Mouse (Mus musculus): ENCODE measurements around the gene Tanc1. TPM values are rescaled to one million over a fixed set of nuclear protein-coding genes. Genes with fewer than 3 reads are reported as not detected.
A peak's percentile ranks its signal among the peaks of the same experiment; 100 is the strongest.

Tanc1 gene
- polyA plus RNA-seq, 1 experiment, result 1.00 TPM

GRCm38 (mm10) chr2:59791596-59791995, 179.8 kb downstream of the Tanc1 start:
- Histone ChIP-seq H3K4me3 (replicated peaks) (no peak overlapping the region), H3K9me3 (no peaks in the 10 kb centered on the region), H3K36me3 (replicated peaks; ENCODE audit: low read length) (peaks cover 47% of the 10 kb centered on the region), H3K27me3 (replicated peaks) (no peaks in the 10 kb centered on the region), H3K4me1 (peaks cover 21% of the 10 kb centered on the region)
- TF ChIP-seq FLI1 (IDR thresholded peaks at IDR 0.05; ENCODE audit: low read length) (no peak), GATA1 (IDR thresholded peaks at IDR 0.05; ENCODE audit: borderline replicate concordance, low read length) (no peak)

GRCm38 (mm10) chr2:59793337-59793736, 181.5 kb downstream of the Tanc1 start:
- peaks cover 21% of the 10 kb centered on the region for H3K4me1 ChIP-seq
- no peak for TF ChIP-seq GATA1 (IDR thresholded peaks at IDR 0.05; ENCODE audit: borderline replicate concordance, low read length)
- TF ChIP-seq FLI1 (IDR thresholded peaks at IDR 0.05; ENCODE audit: low read length), result no peak
- H3K36me3 ChIP-seq (replicated peaks; ENCODE audit: low read length), result peaks cover 47% of the 10 kb centered on the region
- H3K4me3 ChIP-seq (replicated peaks), result peak overlapping the region; percentile 46
- no peaks in the 10 kb centered on the region for H3K9me3 ChIP-seq
- no peaks in the 10 kb centered on the region for H3K27me3 ChIP-seq (replicated peaks)

GRCm38 (mm10) chr2:59794838-59795237, 183.0 kb downstream of the Tanc1 start:
- TF ChIP-seq GATA1 (IDR thresholded peaks at IDR 0.05; ENCODE audit: borderline replicate concordance, low read length) (no peak), FLI1 (IDR thresholded peaks at IDR 0.05; ENCODE audit: low read length) (no peak)
- peaks cover 3% of the 10 kb centered on the region; the same call in 1 of the 2 replicates for H3K9me3 ChIP-seq
- no peaks in the 10 kb centered on the region for H3K27me3 ChIP-seq (replicated peaks)
- H3K4me3 ChIP-seq (replicated peaks), result no peak overlapping the region
- H3K4me1 ChIP-seq, result peaks cover 33% of the 10 kb centered on the region
- peaks cover 61% of the 10 kb centered on the region for H3K36me3 ChIP-seq (replicated peaks; ENCODE audit: low read length)

GRCm38 (mm10) chr2:59798934-59799532, 187.2 kb downstream of the Tanc1 start:
- peaks cover 55% of the 10 kb centered on the region for H3K36me3 ChIP-seq (replicated peaks; ENCODE audit: low read length)
- H3K4me3 ChIP-seq (replicated peaks), result no peak overlapping the region
- peaks cover 62% of the 10 kb centered on the region for H3K4me1 ChIP-seq
- H3K9me3 ChIP-seq, result peaks cover 5% of the 10 kb centered on the region; the same call in 1 of the 2 replicates
- TF ChIP-seq GATA1 (IDR thresholded peaks at IDR 0.05; ENCODE audit: borderline replicate concordance, low read length), result no peak
- no peak for TF ChIP-seq FLI1 (IDR thresholded peaks at IDR 0.05; ENCODE audit: low read length)
- no peaks in the 10 kb centered on the region for H3K27me3 ChIP-seq (replicated peaks)

- H3K9me3 ChIP-seq, result peaks cover 5% of the 10 kb centered on the region; the same call in 1 of the 2 replicates
- H3K27me3 ChIP-seq (replicated peaks), result no peaks in the 10 kb centered on the region
- no peak for TF ChIP-seq FLI1 (IDR thresholded peaks at IDR 0.05; ENCODE audit: low read length)
- no peak for TF ChIP-seq GATA1 (IDR thresholded peaks at IDR 0.05; ENCODE audit: borderline replicate concordance, low read length)
- H3K4me1 ChIP-seq, result peaks cover 61% of the 10 kb centered on the region
- peak overlapping the region; percentile 12 for H3K4me3 ChIP-seq (replicated peaks)
- peaks cover 54% of the 10 kb centered on the region for H3K36me3 ChIP-seq (replicated peaks; ENCODE audit: low read length)
These were observed 187.7 kb downstream of the Tanc1 start for GRCm38 (mm10) chr2:59799572-59799971.

GRCm38 (mm10) chr2:59800481-59801266, 188.8 kb downstream of the Tanc1 start:
- H3K27me3 ChIP-seq (replicated peaks), result no peaks in the 10 kb centered on the region
- H3K4me3 ChIP-seq (replicated peaks), result peak overlapping the region; percentile 86
- H3K4me1 ChIP-seq, result peaks cover 65% of the 10 kb centered on the region
- H3K9me3 ChIP-seq, result peaks cover 5% of the 10 kb centered on the region; the same call in 1 of the 2 replicates
- H3K36me3 ChIP-seq (replicated peaks; ENCODE audit: low read length), result peaks cover 50% of the 10 kb centered on the region
- TF ChIP-seq FLI1 (IDR thresholded peaks at IDR 0.05; ENCODE audit: low read length) (no peak), GATA1 (IDR thresholded peaks at IDR 0.05; ENCODE audit: borderline replicate concordance, low read length) (no peak)

- TF ChIP-seq GATA1 (IDR thresholded peaks at IDR 0.05; ENCODE audit: borderline replicate concordance, low read length), result no peak
- TF ChIP-seq FLI1 (IDR thresholded peaks at IDR 0.05; ENCODE audit: low read length), result no peak
- H3K27me3 ChIP-seq (replicated peaks), result no peaks in the 10 kb centered on the region
These were observed 191.0 kb downstream of the Tanc1 start for GRCm38 (mm10) chr2:59802722-59803387.

GRCm38 (mm10) chr2:59805595-59805994, 193.8 kb downstream of the Tanc1 start:
- no peak overlapping the region for H3K4me3 ChIP-seq (replicated peaks)
- no peak for TF ChIP-seq GATA1 (IDR thresholded peaks at IDR 0.05; ENCODE audit: borderline replicate concordance, low read length)
- TF ChIP-seq FLI1 (IDR thresholded peaks at IDR 0.05; ENCODE audit: low read length), result no peak
- peaks cover 59% of the 10 kb centered on the region for H3K4me1 ChIP-seq
- H3K36me3 ChIP-seq (replicated peaks; ENCODE audit: low read length), result peaks cover 45% of the 10 kb centered on the region
- no peaks in the 10 kb centered on the region for H3K27me3 ChIP-seq (replicated peaks)
- H3K9me3 ChIP-seq, result no peaks in the 10 kb centered on the region

More at GRCm38 (mm10) chr2:59802722-59803387, 191.0 kb downstream of the Tanc1 start:
- Histone ChIP-seq H3K4me1 (peaks cover 72% of the 10 kb centered on the region), H3K4me3 (replicated peaks) (peak overlapping the region; percentile 54), H3K36me3 (replicated peaks; ENCODE audit: low read length) (peaks cover 56% of the 10 kb centered on the region), H3K9me3 (peaks cover 5% of the 10 kb centered on the region; the same call in 1 of the 2 replicates)

GRCm38 (mm10) chr2:59806038-59806437, 194.2 kb downstream of the Tanc1 start:
- Histone ChIP-seq H3K9me3 (no peaks in the 10 kb centered on the region), H3K27me3 (replicated peaks) (no peaks in the 10 kb centered on the region), H3K4me1 (peaks cover 58% of the 10 kb centered on the region), H3K36me3 (replicated peaks; ENCODE audit: low read length) (peaks cover 46% of the 10 kb centered on the region), H3K4me3 (replicated peaks) (no peak overlapping the region)
- no peak for TF ChIP-seq GATA1 (IDR thresholded peaks at IDR 0.05; ENCODE audit: borderline replicate concordance, low read length)
- no peak for TF ChIP-seq FLI1 (IDR thresholded peaks at IDR 0.05; ENCODE audit: low read length)
